Mouse (Mus musculus): Measurements from ENCODE around the gene Lpcat4. TPM values are rescaled to one million over a fixed set of nuclear protein-coding genes. Genes with fewer than 3 reads are reported as not detected.
"Not testable (repeated sequence)": the region's sequence is repeated elsewhere in the genome, so short reads cannot be mapped to it uniquely, and the experiment has no call there.

Lpcat4 gene
- polyA plus RNA-seq, 1 experiment from 2014 or later = 10.4 TPM

DNA sequence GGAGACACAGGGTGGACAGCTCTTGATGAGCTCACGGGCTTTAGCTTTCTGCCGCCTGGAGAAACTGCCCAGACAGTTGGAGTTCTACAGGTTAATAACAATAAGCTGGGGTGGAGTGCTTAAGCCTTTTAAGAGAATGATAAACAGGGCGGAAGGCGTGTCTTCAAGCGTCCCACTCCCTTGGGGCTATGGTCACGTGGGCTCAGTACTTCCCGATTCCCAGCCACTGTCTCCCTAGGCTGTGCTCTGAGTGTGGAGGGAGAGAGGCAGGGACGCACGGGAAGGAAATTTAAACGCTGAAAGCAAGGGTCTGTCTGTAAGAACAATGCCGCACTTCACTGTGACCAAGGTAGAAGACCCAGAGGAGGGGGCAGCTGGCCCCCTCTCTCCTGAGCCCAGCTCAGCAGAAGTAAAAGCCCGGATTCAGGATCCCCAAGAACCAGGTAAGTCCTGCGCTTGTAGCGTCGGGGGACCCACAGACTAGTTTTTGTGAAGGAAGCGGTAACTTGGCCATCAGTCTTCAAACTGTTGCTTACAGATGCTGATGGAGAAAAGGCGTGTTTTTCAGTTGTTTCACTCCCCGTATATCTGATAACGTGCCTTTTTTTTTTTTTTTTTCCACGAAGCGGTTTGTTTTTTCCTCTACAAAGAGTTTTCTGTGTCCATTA is 45.2 kb downstream of the Lpcat4 start:
- ATAC-seq (replicated peaks; ENCODE audit: insufficient number of reproducible peaks, insufficient read depth, low FRiP score, low read depth) = peak; percentile 88

DNA sequence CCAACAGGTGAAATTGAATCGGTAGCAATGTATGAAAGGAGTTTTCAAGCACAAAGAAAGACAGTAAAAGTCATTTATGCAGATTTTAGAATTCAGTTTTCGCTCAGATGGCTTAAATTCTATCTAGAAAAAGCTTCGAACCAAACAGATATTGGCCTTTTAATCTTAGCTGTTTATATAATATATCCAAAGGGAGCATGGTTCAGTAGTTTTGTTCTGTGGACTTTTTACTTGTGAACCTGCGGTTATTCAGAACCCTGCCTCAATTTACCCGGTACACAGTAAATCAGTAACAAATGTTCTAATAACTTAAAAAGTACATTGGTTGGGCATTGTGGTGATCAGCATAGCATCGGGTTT is 45.7 kb downstream of the Lpcat4 start:
- Histone ChIP-seq H3K9ac (peak overlapping the region; percentile 72; the same call in 1 of the 2 replicates), H3K4me1 (replicated peaks) (peaks cover 25% of the 10 kb centered on the region)

More for the DNA sequence above, 45.2 kb downstream of the Lpcat4 start:
- WGBS = 2% methylated on average over 21 of the region's 21 CpGs
- H3K9me3 ChIP-seq (replicated peaks) = no peaks in the 10 kb centered on the region
- peak overlapping the region; percentile 94 for H3K4me2 ChIP-seq
- no peaks in the 10 kb centered on the region for H3K27me3 ChIP-seq
- H3K36me3 ChIP-seq = no peaks in the 10 kb centered on the region
- H3K27ac ChIP-seq = peak overlapping the region; percentile 23; the same call in 1 of the 2 replicates
- H3K4me3 ChIP-seq = peak overlapping the region; percentile 65
- H3K9ac ChIP-seq = peak overlapping the region; percentile 72
- peaks cover 24% of the 10 kb centered on the region for H3K4me1 ChIP-seq (replicated peaks)

DNA sequence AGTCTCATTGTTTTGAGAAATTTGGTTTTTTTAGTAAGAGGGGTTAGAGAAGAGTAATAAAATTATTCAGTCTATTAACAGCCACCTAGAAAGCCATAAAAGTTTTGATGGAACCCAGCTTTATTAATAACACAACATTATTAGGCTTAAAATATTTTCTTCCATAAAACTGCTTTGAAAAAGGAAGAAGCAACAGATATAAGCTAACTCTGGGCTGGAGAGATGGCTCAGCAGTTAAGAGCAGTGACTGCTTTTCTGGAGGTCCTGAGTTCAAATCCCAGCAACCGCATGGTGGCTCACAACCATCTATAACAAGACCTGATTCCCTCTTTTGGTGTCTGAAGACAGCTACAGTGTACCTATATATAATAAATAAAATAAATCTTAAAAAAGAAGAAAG is 46.8 kb downstream of the Lpcat4 start:
- not testable (repeated sequence) for H3K36me3 ChIP-seq; H3K27me3 ChIP-seq; H3K4me2 ChIP-seq; ATAC-seq (replicated peaks; ENCODE audit: insufficient number of reproducible peaks, insufficient read depth, low FRiP score, low read depth); H3K9ac ChIP-seq; H3K9me3 ChIP-seq (replicated peaks); H3K4me3 ChIP-seq; H3K27ac ChIP-seq
- WGBS = 98% methylated on average over 1 of the region's 1 CpGs
- H3K4me1 ChIP-seq (replicated peaks) = peaks cover 25% of the 10 kb centered on the region

More for the DNA sequence above, 45.7 kb downstream of the Lpcat4 start:
- no peaks in the 10 kb centered on the region for H3K9me3 ChIP-seq (replicated peaks)
- no peaks in the 10 kb centered on the region for H3K36me3 ChIP-seq
- no peak for ATAC-seq (replicated peaks; ENCODE audit: insufficient number of reproducible peaks, insufficient read depth, low FRiP score, low read depth)
- H3K27ac ChIP-seq = no peak overlapping the region
- peak overlapping the region; percentile 65 for H3K4me3 ChIP-seq
- no peaks in the 10 kb centered on the region for H3K27me3 ChIP-seq
- 55% methylated on average over 6 of the region's 6 CpGs for WGBS
- H3K4me2 ChIP-seq = peak overlapping the region; percentile 94

DNA sequence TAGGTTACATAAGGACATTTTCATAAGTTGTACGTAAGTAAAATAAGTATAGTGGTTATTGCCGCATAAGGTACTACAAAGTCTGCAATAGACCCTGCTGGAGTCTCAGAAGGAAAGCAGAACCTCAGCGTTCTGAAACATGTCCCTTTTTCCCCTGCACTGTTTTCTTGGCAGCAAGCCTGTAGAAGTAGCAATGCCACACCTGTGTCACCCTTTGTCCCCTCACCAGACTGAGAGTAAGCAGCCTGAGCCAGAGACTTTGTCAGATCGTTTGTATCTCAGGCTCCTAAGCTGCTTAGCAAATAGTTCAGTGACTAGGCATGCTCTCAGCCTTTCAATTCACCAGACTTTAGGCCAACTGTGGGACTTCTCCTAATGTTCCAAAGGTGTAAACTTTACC is 47.8 kb downstream of the Lpcat4 start:
- Histone ChIP-seq H3K9ac (no peak overlapping the region), H3K27me3 (no peaks in the 10 kb centered on the region), H3K4me2 (no peak overlapping the region), H3K9me3 (replicated peaks) (no peaks in the 10 kb centered on the region), H3K4me1 (replicated peaks) (peaks cover 25% of the 10 kb centered on the region), H3K27ac (no peak overlapping the region), H3K36me3 (no peaks in the 10 kb centered on the region), H3K4me3 (no peak overlapping the region)
- ATAC-seq (replicated peaks; ENCODE audit: insufficient number of reproducible peaks, insufficient read depth, low FRiP score, low read depth) = no peak
- 60% methylated on average over 4 of the region's 4 CpGs for WGBS

DNA sequence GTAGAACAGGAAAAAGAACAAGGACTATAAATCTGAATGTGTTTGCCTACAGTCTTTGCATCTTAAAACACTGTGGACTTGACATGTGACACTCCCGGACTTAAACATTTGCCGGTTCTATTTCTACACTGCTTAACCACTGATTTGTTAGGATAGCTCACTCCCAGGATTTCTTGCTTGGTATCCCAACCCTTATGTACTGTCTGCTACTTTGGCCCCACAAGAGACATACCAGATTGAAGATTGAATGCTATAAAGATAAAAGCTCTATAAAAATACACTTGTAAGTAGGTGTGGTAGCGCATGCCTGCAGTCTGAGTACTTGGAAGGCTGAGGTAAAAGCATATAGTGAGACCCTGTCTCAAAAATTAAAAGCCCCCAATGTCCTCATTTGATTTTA is 50.2 kb downstream of the Lpcat4 start:
- no peak overlapping the region for H3K9ac ChIP-seq
- H3K9me3 ChIP-seq (replicated peaks) = no peaks in the 10 kb centered on the region
- no peaks in the 10 kb centered on the region for H3K27me3 ChIP-seq
- H3K36me3 ChIP-seq = no peaks in the 10 kb centered on the region
- no peak for ATAC-seq (replicated peaks; ENCODE audit: insufficient number of reproducible peaks, insufficient read depth, low FRiP score, low read depth)
- H3K4me3 ChIP-seq = no peak overlapping the region
- peak overlapping the region; percentile 26 for H3K27ac ChIP-seq
- WGBS = 79% methylated on average over 3 of the region's 3 CpGs
- no peak overlapping the region for H3K4me2 ChIP-seq
- H3K4me1 ChIP-seq (replicated peaks) = peaks cover 17% of the 10 kb centered on the region

DNA sequence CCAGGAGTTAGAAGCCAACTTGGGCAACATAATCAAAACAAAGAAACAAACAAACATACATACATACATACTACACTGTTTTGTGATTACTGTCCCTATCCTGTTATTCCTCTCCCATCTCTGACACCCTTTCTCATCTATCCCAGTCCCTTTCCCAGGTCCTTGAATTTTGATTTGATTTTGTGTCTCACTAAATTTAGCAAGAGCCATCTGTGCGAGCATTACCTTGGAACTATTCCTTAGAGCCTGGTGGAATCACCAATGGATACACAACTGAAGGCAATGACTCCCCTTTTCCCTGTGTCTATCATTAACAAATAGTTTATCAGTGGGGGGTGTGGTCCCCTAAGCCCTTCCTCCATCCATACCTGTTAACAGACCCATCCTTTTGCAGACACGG is 53.6 kb downstream of the Lpcat4 start:
- H3K27me3 ChIP-seq = no peaks in the 10 kb centered on the region
- no peak for ATAC-seq (replicated peaks; ENCODE audit: insufficient number of reproducible peaks, insufficient read depth, low FRiP score, low read depth)
- no peaks in the 10 kb centered on the region for H3K9me3 ChIP-seq (replicated peaks)
- H3K4me2 ChIP-seq = no peak overlapping the region
- no peaks in the 10 kb centered on the region for H3K36me3 ChIP-seq
- no peak overlapping the region for H3K9ac ChIP-seq
- H3K4me3 ChIP-seq = no peak overlapping the region
- 64% methylated on average over 2 of the region's 2 CpGs for WGBS
- H3K4me1 ChIP-seq (replicated peaks) = peaks cover 7% of the 10 kb centered on the region
- no peak overlapping the region for H3K27ac ChIP-seq

DNA sequence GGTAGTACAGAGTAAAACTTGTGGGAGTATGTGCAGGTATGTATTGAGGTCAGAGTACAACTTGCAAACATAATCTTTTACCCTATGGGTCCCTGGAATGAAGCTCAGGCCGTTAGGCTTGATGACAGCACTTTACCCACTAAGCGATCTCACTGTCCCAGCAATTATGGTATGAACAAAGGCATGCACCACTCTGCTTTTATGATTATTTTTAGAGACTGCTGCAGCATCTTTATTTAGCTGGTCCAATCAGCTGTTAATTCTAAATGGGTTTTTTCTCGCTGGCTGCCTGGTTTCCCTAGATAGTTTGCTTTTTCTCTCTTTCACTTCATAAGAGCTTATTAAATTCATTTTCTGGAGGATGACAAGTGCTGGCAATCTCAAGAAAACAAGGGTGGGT is 56.9 kb downstream of the Lpcat4 start:
- peak; percentile 74 for ATAC-seq (replicated peaks; ENCODE audit: insufficient number of reproducible peaks, insufficient read depth, low FRiP score, low read depth)
- Histone ChIP-seq H3K9ac (no peak overlapping the region), H3K4me3 (peak overlapping the region; percentile 17), H3K27ac (peak overlapping the region; percentile 87), H3K9me3 (replicated peaks) (no peaks in the 10 kb centered on the region), H3K4me2 (peak overlapping the region; percentile 41), H3K4me1 (replicated peaks) (peaks cover 4% of the 10 kb centered on the region; the same call in 1 of the 2 replicates), H3K27me3 (no peaks in the 10 kb centered on the region), H3K36me3 (no peaks in the 10 kb centered on the region)
- 44% methylated on average over 3 of the region's 3 CpGs for WGBS

Other genes starting within 250 kb of the Lpcat4 start
- not detected in 2 replicates for gene Olfr1309, start 249.2 kb upstream of the Lpcat4 start, polyA plus RNA-seq (2015; fragmentation: Nextera tagmentation; extraction: Ambion mirVana)
- not detected in 2 replicates for gene Olfr1310, start 226.8 kb upstream of the Lpcat4 start, polyA plus RNA-seq (2015; fragmentation: Nextera tagmentation; extraction: Ambion mirVana)
- gene Olfr1311, start 215.1 kb upstream of the Lpcat4 start, polyA plus RNA-seq (2015; fragmentation: Nextera tagmentation; extraction: Ambion mirVana) = not detected in 2 replicates
- gene Olfr1312, start 189.2 kb upstream of the Lpcat4 start, polyA plus RNA-seq (2015; fragmentation: Nextera tagmentation; extraction: Ambion mirVana) = not detected in 2 replicates
- gene Olfr1313, start 161.6 kb upstream of the Lpcat4 start, polyA plus RNA-seq (2015; fragmentation: Nextera tagmentation; extraction: Ambion mirVana) = not detected in 2 replicates
- gene Olfr1314, start 142.7 kb upstream of the Lpcat4 start, polyA plus RNA-seq (2015; fragmentation: Nextera tagmentation; extraction: Ambion mirVana) = not detected in 2 replicates
- gene Olfr1315-ps1, start 124.0 kb upstream of the Lpcat4 start, polyA plus RNA-seq (2015; fragmentation: Nextera tagmentation; extraction: Ambion mirVana) = not detected in 2 replicates
- gene Olfr1316, start 104.5 kb upstream of the Lpcat4 start, polyA plus RNA-seq (2015; fragmentation: Nextera tagmentation; extraction: Ambion mirVana) = not detected in 2 replicates
- gene Olfr1317, start 99.1 kb upstream of the Lpcat4 start, polyA plus RNA-seq (2015; fragmentation: Nextera tagmentation; extraction: Ambion mirVana) = not detected in 2 replicates
- not detected in 2 replicates for gene Olfr1318, start 85.3 kb upstream of the Lpcat4 start, polyA plus RNA-seq (2015; fragmentation: Nextera tagmentation; extraction: Ambion mirVana)
- gene Nutm1, start 19.8 kb downstream of the Lpcat4 start, polyA plus RNA-seq (2015; fragmentation: Nextera tagmentation; extraction: Ambion mirVana) = not detected in 2 replicates
- gene Nop10, start 22.5 kb downstream of the Lpcat4 start, polyA plus RNA-seq (2015; fragmentation: Nextera tagmentation; extraction: Ambion mirVana) = 159 and 160 TPM in 2 replicates
- 9.6 and 11.4 TPM in 2 replicates for gene Slc12a6, start 26.4 kb downstream of the Lpcat4 start, polyA plus RNA-seq (2015; fragmentation: Nextera tagmentation; extraction: Ambion mirVana)
- not detected in 2 replicates for gene Gm21985, start 26.8 kb downstream of the Lpcat4 start, polyA plus RNA-seq (2015; fragmentation: Nextera tagmentation; extraction: Ambion mirVana)
- 92.2 and 97.4 TPM in 2 replicates for gene Emc4, start 128.6 kb downstream of the Lpcat4 start, polyA plus RNA-seq (2015; fragmentation: Nextera tagmentation; extraction: Ambion mirVana)
- gene Katnbl1, start 139.7 kb downstream of the Lpcat4 start, polyA plus RNA-seq (2015; fragmentation: Nextera tagmentation; extraction: Ambion mirVana) = 19.9 and 20.6 TPM in 2 replicates
- gene Emc7, start 215.5 kb downstream of the Lpcat4 start, polyA plus RNA-seq (2015; fragmentation: Nextera tagmentation; extraction: Ambion mirVana) = 16.4 and 17.5 TPM in 2 replicates
- not detected in 2 replicates for gene Chrm5, start 241.3 kb downstream of the Lpcat4 start, polyA plus RNA-seq (2015; fragmentation: Nextera tagmentation; extraction: Ambion mirVana)